Mouse (Mus musculus) heart, adult 9 months (tissue): Measurements from ENCODE around the gene Rrm2.
"Not testable (repeated sequence)": the region's sequence is repeated elsewhere in the genome, so short reads cannot be mapped to it uniquely, and the experiment has no call there.

ENCODE experiments used
- DNase-seq, 2 experiments: peaks; one replicate each; pipeline ENCODE4 v3.0.0; 2022; ENCODE audit warnings: low spot score in 2 of 2

Gene Rrm2

GRCm38 (mm10) chr12:24705502-24706263 lies 2.4 kb upstream of the Rrm2 start:
- no peak for DNase-seq

DNA sequence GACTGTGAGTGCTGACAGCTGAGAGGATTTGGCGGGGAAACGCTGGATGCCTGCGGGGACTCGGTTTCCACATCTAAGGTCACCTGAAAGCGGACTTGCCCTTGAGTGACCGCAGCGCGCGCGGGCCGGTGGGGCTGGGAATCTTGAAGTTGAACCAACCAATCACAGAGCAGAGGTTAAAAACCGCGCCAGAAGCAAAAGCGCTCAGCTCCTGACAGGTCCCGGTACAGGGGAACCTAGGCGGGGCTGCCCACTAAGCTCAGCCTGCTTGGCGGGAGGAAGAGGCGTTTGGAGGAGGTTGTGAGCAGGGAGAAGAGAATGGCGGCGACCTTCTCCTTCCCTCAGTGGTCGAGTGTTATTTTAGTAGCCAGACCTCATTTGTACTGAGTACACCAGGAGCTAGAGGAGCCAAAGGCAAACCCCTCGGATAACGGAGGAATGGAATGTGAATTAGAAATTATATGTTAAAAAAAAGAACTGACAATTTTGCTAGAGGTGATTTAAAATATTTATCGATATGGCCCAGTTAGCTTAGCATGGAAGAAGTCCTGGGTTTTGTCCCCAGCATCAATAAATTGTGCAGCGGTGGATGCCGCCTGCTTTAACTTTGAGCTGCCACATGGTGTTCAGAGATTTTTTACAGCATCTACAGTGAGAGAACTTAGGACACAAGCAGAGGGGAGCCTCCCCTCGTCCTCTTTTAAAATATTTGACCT lies 1.1 kb upstream of the Rrm2 start:
- DNase-seq = no peak

- no peak for DNase-seq
Observed at GRCm38 (mm10) chr12:24707480-24707802, 600 bp upstream of the Rrm2 start.

DNA sequence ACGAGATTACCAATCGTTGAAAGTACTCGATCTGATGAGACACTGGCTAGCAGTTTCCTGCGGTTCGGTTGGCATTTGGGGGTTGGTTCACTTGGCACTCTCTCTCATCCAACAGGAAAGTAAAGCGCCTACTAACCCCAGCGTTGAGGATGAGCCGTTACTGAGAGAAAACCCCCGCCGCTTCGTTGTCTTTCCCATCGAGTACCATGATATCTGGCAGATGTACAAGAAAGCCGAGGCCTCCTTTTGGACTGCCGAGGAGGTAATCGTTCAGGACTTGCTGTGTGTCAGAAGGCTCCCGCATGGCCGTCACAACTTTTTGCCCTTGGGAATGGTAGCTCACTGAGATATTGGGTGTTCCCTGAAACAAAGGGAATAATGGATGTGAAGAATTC lies 780 bp downstream of the Rrm2 start:
- no peak for DNase-seq

- no peak for DNase-seq
Observed at GRCm38 (mm10) chr12:24709409-24709808, 1.4 kb downstream of the Rrm2 start.

DNA sequence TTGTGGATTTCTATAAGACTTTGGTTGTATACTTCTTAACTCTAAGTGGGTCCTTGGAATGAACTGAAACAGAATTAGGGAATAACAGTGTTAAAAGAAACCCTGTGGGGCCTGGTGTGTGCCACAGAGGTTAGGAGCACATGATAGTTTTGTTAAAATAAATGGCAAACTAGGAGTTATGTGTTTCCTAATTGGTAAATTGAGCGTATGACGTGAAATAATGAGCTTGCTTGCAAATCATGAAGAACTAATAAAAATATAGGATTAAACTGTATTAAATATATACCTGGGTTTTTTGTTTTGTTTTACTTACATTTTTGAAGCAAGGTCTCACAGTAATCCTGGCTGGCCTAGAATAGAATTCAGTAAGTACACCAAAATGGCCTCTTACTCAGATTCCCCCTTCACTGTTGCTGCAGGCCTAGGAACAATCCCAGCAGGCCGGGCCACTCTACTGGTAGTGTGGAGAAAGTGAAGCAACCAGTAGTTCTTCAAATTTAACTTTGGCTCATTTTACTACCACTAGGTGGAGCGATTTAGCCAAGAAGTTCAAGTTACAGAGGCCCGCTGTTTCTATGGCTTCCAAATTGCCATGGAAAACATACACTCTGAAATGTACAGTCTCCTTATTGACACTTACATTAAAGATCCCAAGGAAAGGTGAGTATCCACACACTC lies 1.9 kb downstream of the Rrm2 start:
- DNase-seq = peak; percentile 62 to 77

DNA sequence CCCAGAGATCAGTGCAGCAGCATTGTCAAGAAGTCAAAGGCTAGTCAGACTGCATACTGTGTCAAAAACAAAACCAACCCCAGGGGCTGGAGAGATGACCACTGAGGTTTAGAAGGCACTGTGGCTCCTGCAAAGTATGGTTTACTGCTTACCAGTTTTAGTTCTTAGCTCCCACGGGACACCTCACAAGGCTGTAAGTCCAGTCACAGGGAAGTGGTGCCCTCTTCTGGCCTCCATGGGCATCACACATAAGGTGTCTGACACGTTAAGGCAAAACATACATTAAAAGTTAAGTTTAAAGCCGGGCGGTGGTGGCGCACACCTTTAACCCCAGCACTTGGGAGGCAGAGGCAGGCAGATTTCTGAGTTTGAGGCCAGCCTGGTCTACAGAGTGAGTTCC lies 2.6 kb downstream of the Rrm2 start:
- DNase-seq = no peak

GRCm38 (mm10) chr12:24712396-24712795 lies 4.4 kb downstream of the Rrm2 start:
- no peak for DNase-seq

- DNase-seq = no peak
Observed at GRCm38 (mm10) chr12:24714579-24715255, 6.7 kb downstream of the Rrm2 start.

DNA sequence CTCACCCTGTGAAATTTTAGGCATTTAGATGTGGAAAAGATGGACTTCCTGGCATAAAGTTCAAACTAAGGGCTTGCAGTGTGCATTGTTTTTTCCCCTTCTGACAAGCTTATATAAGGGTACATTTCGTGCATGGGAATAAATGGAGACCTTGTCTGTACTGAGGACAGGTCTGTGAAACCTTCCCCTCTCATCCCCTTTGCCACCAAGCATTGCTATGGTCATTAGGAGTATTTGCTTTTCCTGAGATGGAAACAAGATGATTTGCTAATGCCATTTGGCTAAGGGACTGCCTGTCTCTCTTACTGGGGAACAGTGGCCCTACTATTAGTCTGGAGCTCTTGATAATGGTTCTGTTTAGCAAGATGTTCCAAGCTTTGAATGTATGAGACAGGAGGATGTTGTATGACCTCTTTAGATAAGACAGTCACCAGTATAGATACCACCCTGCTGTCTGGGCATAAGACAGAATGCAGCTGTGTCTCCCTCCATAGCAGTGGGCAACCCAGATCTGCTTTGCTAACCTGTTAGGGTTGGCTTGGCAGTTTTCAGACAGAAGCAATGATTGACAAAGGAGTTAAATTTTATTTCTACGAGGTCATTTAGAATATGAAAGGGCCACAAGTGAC lies 7.3 kb downstream of the Rrm2 start:
- DNase-seq = no peak

GRCm38 (mm10) chr12:24716721-24717301 lies 8.8 kb downstream of the Rrm2 start:
- peak in 1 of 2 experiments; percentile 34 for DNase-seq

DNA sequence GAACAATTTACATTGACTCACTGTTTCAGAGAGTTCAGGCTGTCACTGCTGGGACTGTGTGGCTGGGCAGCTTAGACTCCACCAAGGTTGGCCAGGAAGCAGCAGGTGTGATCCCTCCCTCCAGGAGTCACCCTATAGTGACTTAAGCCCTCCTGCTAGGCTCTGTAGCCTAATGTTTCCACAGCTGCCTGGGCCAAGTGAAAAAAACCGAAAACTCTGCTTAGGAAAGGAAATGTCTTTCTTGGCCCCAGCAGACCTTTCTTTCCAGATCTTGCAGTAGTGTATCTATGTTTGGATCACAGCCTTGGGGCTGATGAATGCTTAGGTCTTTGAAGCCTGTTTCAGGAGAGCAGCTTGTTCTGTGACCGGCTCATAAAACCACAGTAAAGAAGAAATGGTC lies 15.4 kb downstream of the Rrm2 start:
- no peak for DNase-seq

DNA sequence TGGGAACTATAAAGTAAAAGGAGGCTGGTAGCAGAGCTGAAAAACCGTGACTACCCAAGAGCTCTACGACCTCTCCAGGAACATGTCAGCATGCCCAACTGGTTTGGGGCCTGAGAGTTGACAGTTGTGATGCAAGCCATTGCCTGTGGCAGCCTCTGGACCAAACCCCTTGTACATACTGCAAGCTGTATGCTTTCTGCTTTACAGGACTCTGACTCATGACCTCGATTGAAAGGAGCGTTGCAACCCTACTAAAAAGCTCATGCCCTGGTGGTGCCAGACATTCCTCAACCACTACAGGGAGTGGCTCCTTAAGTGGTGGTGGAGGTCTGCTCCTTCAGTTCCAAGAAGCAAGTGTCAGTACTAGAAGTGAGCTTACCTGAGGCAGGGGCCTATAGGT lies 15.8 kb downstream of the Rrm2 start:
- DNase-seq = no peak

GRCm38 (mm10) chr12:24724369-24724768 lies 16.3 kb downstream of the Rrm2 start:
- DNase-seq = no peak

DNA sequence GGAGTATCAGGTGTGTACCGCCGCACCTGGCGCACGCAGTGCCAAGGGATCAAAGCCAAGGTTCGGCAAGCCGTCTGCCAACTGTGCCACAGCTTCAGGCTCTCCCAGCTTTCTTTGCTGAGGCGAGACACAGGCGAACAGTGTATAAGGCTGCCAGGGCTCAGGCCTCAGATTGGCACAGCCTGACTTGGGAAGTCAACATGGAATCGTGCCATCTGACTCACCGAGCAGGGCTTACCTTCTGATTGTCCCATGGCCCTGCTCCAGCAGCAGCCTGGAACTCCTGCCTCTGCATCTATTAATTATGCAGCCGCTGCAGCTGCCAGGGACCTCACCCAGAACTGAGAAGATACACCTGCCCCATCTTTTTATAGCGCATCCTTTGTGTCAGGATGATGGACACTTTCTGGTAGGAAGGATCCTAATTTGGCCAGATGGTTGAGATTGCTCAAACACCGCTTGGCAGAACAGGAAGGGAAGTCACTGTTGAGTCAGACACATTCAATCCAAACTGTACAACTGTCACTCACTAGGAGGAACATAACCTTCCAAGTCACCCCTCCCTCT lies 26.9 kb downstream of the Rrm2 start:
- peak in 1 of 2 experiments; percentile 14 for DNase-seq

DNA sequence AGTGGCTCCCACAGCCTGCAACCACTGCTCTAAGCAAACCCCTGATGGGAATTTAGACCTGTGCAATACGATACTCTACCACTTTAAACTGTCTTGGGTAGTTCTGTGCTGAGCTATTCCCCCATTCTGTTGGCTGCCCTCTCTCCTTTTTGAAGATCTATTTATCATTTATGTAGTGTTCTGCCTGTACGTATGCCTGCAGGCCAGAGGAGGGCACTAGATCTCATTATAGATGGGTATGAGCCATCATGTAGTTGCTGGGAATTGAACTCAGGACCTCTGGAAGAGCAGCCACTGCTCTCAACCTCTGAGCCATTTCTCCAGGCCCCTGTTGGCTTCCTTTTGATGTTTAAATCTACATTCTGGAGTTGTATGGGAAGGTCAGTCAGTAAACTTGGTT lies 28.9 kb downstream of the Rrm2 start:
- no peak for DNase-seq

DNA sequence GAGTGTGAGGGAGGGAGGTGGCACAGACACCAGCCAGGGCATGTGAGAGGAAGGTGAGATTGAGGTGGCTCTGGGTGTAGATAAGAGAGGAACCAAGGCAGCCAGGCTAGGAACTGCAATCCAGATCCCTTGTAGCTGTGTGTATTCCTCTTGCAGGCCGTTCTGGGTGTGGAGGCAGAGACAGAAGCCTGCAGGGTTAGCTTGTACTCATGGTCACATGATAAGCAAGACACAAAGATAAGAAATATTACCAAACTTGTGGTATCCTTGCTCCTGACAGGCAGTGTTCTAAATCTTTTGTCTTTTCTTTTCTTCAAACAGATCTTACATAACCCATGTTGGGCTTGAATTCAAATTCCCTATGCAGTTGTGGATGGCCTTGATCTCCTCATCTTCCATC lies 31.9 kb downstream of the Rrm2 start:
- DNase-seq = no peak

DNA sequence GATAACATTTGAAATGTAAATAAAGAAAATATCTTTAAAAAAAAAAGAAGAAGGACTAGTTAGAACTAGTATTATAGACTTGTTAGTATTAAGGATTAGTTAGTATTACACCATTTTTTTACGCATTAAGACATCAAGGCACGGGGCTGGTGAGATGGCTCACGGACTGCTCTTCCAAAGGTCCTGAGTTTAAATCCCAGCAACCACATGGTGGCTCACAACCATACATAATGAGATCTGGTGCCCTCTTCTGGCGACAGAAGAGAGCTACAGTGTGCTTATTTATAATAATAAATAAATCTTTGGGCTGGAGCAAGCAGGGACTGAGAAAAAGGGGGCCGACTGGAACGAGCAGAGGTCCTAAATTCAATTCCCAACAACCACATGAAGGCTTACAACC lies 33.5 kb downstream of the Rrm2 start:
- not testable (repeated sequence) for DNase-seq

GRCm38 (mm10) chr12:24744309-24744708 lies 36.3 kb downstream of the Rrm2 start:
- DNase-seq = no peak

DNA sequence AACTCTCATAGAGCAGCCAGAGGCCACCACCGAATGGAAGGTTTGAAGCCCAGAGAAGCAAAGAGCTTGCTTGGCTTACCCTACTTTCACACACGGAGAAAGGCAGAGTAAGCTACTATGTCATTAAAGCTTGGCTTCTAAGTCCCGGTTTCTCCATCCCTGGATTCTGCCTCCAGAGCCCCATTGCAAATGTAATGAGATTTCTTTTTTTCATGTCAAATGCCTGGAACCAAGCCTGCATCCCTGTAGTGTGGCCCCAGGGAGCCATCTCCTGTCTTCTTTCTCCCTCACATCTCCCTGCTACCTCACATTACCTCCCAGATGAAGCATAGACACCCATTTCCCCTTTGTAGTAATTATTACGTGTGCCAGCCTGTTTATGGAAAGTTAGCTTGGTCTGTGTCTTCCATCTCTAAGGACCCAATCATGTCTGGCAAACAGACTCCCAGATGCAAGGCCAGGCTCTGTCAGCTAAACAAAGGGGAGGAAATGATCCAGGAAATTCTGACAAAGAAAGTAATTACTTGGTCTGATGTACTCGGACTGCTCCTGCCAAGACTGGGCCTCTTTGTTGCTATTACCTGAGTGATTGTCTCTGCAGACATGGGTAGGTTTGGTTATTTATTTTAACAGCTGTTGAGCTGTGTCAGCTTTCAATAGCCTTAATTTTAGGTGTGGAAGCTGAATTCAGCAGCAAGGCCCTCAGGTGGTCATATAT lies 38.7 kb downstream of the Rrm2 start:
- DNase-seq = peak; percentile 49 to 88

DNA sequence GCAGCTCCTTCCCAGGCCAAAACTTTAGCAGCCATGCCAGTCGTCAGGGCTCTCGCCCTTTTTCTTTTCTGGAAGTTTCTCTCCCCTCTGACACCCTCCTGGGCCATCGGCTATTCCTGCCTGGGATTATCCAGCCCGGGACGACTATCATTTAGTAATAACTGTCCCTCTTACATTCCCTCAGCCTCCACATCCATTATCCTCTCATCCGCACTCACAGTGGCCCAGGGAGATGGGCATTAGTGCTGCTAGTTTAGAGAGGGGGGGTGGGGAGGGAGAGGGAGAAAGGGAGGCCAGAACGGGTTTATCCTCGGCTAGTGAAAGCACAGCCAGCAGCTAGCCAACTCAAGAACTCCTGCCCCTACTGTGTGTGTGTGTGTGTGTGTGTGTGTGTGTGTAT lies 39.3 kb downstream of the Rrm2 start:
- no peak for DNase-seq
